Mouse (Mus musculus) hindbrain, embryonic 16.5 days (tissue): ENCODE results near the gene Astn2. TPM values are rescaled to one million over a fixed set of nuclear protein-coding genes. Genes with fewer than 3 reads are reported as not detected.

Experiments
- ATAC-seq: fragments of 200-750 bp; cut with Nextera tagmentation; 2 replicates; pipeline ENCODE4 v1.8.0; 2017; ENCODE audit warnings: moderate TSS enrichment, moderate library complexity
- H3K27ac ChIP-seq: fragments of 300-500 bp; sonication (generic); 2 replicates; pipeline ENCODE4 v1.5.1; 2014; ENCODE audit warnings: low read depth, mild to moderate bottlenecking, control low read depth, low read length, moderate library complexity
- H3K27me3 ChIP-seq: fragments of 300-500 bp; sonication (generic); replicated peaks from 2 replicates; pipeline ENCODE4 v1.6.1; 2014; ENCODE audit warnings: low read length; ENCODE audit not compliant: control insufficient read depth, insufficient read depth
- H3K36me3 ChIP-seq: fragments of 300-500 bp; sonication (generic); 2 replicates; pipeline ENCODE4 v1.6.1; 2014; ENCODE audit warnings: mild to moderate bottlenecking, low read length, moderate library complexity, mixed read lengths; ENCODE audit not compliant: control insufficient read depth, insufficient read depth
- H3K4me1 ChIP-seq: fragments of 300-500 bp; sonication (generic); 2 replicates; pipeline ENCODE4 v1.6.1; 2014; ENCODE audit warnings: low read depth, low read length; ENCODE audit not compliant: control insufficient read depth, insufficient read depth
- H3K4me2 ChIP-seq: fragments of 300-500 bp; sonication (generic); 2 replicates; pipeline ENCODE4 v1.6.1; 2014; ENCODE audit warnings: mild to moderate bottlenecking, low read length, control low read depth, moderate library complexity
- H3K4me3 ChIP-seq: fragments of 300-500 bp; sonication (generic); 2 replicates; pipeline ENCODE4 v1.5.1; 2014; ENCODE audit warnings: mild to moderate bottlenecking, low read length, control low read depth, moderate library complexity
- H3K9ac ChIP-seq: fragments of 300-500 bp; sonication (generic); 2 replicates; pipeline ENCODE4 v1.6.1; 2014; ENCODE audit warnings: low read depth, mild to moderate bottlenecking, control low read depth, low read length, moderate library complexity
- H3K9me3 ChIP-seq: fragments of 300-500 bp; sonication (generic); 2 replicates; pipeline ENCODE4 v1.6.1; 2014; ENCODE audit warnings: mild to moderate bottlenecking, low read length, moderate library complexity; ENCODE audit not compliant: control insufficient read depth
- WGBS: fragments of 180-500 bp; shearing (Covaris S2); extraction: QIAGEN DNeasy Blood & Tissue Kit; methylation state at CpG from one replicate; pipeline ENCODE4 v1.1.7; 2014; 5-methylcytosine and 5-hydroxymethylcytosine counted together
- polyA plus RNA-seq: library from polyadenylated mRNA; unstranded; fragments of >200 nt; fragmentation: Nextera tagmentation; extraction: Ambion mirVana; gene quantifications from 2 replicates; pipeline ENCODE4 v1.2.1, GENCODE M21; 2015

Astn2 gene
- polyA plus RNA-seq, 1 experiment from 2014 or later: 0.94 TPM

GRCm38 (mm10) chr4:65548561-65548960 lies 855.9 kb downstream of the Astn2 start:
- no peaks in the 10 kb centered on the region for H3K27me3 ChIP-seq
- 78% methylated on average over 6 of the region's 6 CpGs for WGBS
- ATAC-seq: no peak
- no peak overlapping the region for H3K9ac ChIP-seq
- no peak overlapping the region for H3K4me3 ChIP-seq
- H3K36me3 ChIP-seq: no peaks in the 10 kb centered on the region
- H3K9me3 ChIP-seq: no peaks in the 10 kb centered on the region
- no peak overlapping the region for H3K4me2 ChIP-seq
- no peaks in the 10 kb centered on the region for H3K4me1 ChIP-seq
- H3K27ac ChIP-seq: no peak overlapping the region

GRCm38 (mm10) chr4:65545582-65545981 lies 858.8 kb downstream of the Astn2 start:
- no peak for ATAC-seq
- no peak overlapping the region for H3K9ac ChIP-seq
- no peak overlapping the region for H3K4me2 ChIP-seq
- H3K27me3 ChIP-seq: no peaks in the 10 kb centered on the region
- H3K4me1 ChIP-seq: no peaks in the 10 kb centered on the region
- H3K9me3 ChIP-seq: no peaks in the 10 kb centered on the region
- no peak overlapping the region for H3K4me3 ChIP-seq
- H3K36me3 ChIP-seq: no peaks in the 10 kb centered on the region
- H3K27ac ChIP-seq: no peak overlapping the region
- 74% methylated on average over 2 of the region's 2 CpGs for WGBS

GRCm38 (mm10) chr4:65532071-65532736 lies 872.2 kb downstream of the Astn2 start:
- Histone ChIP-seq H3K4me1 (no peaks in the 10 kb centered on the region), H3K4me2 (no peak overlapping the region), H3K9me3 (no peaks in the 10 kb centered on the region), H3K9ac (no peak overlapping the region), H3K27me3 (no peaks in the 10 kb centered on the region), H3K27ac (no peak overlapping the region), H3K4me3 (no peak overlapping the region), H3K36me3 (no peaks in the 10 kb centered on the region)
- ATAC-seq: no peak
- 79% methylated on average over 2 of the region's 2 CpGs for WGBS

DNA sequence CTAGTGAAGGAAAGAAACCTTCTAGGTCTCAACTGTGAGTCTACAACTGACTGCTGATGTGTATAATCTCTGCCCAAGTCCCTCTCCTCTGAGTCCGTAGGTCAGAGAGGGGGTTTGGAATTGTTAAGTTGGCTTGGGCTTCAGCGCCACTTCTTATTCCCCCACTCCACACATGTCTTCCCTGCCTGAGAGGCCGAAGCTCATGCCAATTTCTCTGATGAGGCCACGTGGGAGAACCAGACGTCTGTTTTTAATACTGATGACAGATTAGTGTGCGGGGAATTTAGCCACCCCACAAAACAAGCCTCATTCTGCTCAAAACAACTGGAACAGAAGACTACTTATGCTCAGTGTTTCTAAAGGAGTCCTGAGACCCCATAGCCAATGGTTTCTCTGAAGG lies 872.8 kb downstream of the Astn2 start:
- WGBS: 65% methylated on average over 6 of the region's 6 CpGs
- no peaks in the 10 kb centered on the region for H3K4me1 ChIP-seq
- no peaks in the 10 kb centered on the region for H3K36me3 ChIP-seq
- no peak overlapping the region for H3K27ac ChIP-seq
- H3K4me2 ChIP-seq: no peak overlapping the region
- no peak overlapping the region for H3K9ac ChIP-seq
- H3K27me3 ChIP-seq: no peaks in the 10 kb centered on the region
- H3K4me3 ChIP-seq: no peak overlapping the region
- ATAC-seq: no peak
- no peaks in the 10 kb centered on the region for H3K9me3 ChIP-seq

GRCm38 (mm10) chr4:65530901-65531300 lies 873.5 kb downstream of the Astn2 start:
- Histone ChIP-seq H3K36me3 (no peaks in the 10 kb centered on the region), H3K4me2 (no peak overlapping the region), H3K9me3 (no peaks in the 10 kb centered on the region), H3K9ac (no peak overlapping the region), H3K27ac (no peak overlapping the region), H3K4me1 (no peaks in the 10 kb centered on the region), H3K4me3 (no peak overlapping the region), H3K27me3 (no peaks in the 10 kb centered on the region)
- 53% methylated on average over 2 of the region's 2 CpGs for WGBS
- no peak for ATAC-seq

- ATAC-seq: no peak
- Histone ChIP-seq H3K4me2 (no peak overlapping the region), H3K27ac (no peak overlapping the region), H3K36me3 (no peaks in the 10 kb centered on the region), H3K9me3 (no peaks in the 10 kb centered on the region), H3K27me3 (no peaks in the 10 kb centered on the region), H3K9ac (no peak overlapping the region), H3K4me3 (no peak overlapping the region), H3K4me1 (no peaks in the 10 kb centered on the region)
- 81% methylated on average over 2 of the region's 2 CpGs for WGBS
Observed at GRCm38 (mm10) chr4:65508101-65508500, 896.3 kb downstream of the Astn2 start.

DNA sequence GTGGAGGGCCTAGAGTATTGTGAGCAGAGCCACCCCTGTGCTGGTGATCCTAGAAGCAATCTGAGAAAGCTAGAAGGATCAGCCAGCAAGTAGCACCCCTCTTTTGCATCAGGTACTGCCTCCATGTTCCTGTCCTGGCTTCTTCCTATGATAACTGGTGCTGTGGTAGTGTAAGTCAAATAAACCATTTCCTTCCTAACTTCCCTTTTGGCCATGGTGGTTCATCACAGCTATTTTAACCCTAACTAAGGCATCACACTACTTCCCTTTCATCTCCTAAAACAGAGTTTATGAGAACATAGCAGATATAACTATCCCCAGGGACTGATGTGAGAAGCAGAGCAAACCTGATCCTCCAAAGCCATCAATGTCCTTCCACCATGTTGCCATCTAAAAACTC lies 897.5 kb downstream of the Astn2 start:
- Histone ChIP-seq H3K4me2 (no peak overlapping the region), H3K27me3 (no peaks in the 10 kb centered on the region), H3K9me3 (no peaks in the 10 kb centered on the region), H3K4me1 (no peaks in the 10 kb centered on the region), H3K27ac (no peak overlapping the region), H3K4me3 (no peak overlapping the region), H3K9ac (no peak overlapping the region), H3K36me3 (no peaks in the 10 kb centered on the region)
- ATAC-seq: no peak

DNA sequence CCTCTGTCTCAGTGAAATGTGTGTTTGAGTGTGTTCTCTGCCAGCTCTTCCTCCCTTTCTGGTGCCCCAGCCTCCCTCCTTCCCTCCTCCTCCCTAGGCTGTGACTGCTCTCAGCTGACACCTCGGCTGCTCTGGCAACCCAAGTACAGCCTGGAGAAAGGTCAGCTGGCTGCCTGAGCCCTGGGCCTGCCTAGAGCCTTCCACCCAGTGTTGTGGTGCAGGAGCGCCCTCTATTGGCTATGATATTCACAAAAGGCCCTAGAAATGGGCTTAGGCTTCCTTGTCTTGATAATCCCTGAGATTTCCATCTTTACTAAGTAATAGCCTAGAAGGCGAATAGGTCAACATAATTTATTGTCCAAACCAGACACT lies 908.0 kb downstream of the Astn2 start:
- no peak overlapping the region for H3K9ac ChIP-seq
- no peaks in the 10 kb centered on the region for H3K27me3 ChIP-seq
- no peaks in the 10 kb centered on the region; the same call in 1 of the 2 replicates for H3K4me1 ChIP-seq
- H3K27ac ChIP-seq: no peak overlapping the region
- ATAC-seq: peak; percentile 99
- no peaks in the 10 kb centered on the region for H3K36me3 ChIP-seq
- 12% methylated on average over 3 of the region's 3 CpGs for WGBS
- no peaks in the 10 kb centered on the region for H3K9me3 ChIP-seq
- no peak overlapping the region for H3K4me2 ChIP-seq
- no peak overlapping the region for H3K4me3 ChIP-seq

GRCm38 (mm10) chr4:65495705-65496462 lies 908.5 kb downstream of the Astn2 start:
- Histone ChIP-seq H3K4me1 (no peaks in the 10 kb centered on the region; the same call in 1 of the 2 replicates), H3K9me3 (no peaks in the 10 kb centered on the region), H3K27me3 (no peaks in the 10 kb centered on the region), H3K36me3 (no peaks in the 10 kb centered on the region), H3K27ac (no peak overlapping the region), H3K4me3 (no peak overlapping the region), H3K9ac (no peak overlapping the region), H3K4me2 (no peak overlapping the region)
- WGBS: 73% methylated on average over 6 of the region's 6 CpGs
- peak; percentile 28; the same call in 1 of the 2 replicates for ATAC-seq
